Mouse (Mus musculus) brown adipose tissue, adult 24 weeks (tissue): ENCODE results near the gene Rnf208. TPM values are rescaled to one million over a fixed set of nuclear protein-coding genes. Genes with fewer than 3 reads are reported as not detected.

Experiments
- H3K27ac ChIP-seq: fragments of 200-500 bp; replicated peaks from 2 replicates; pipeline ENCODE4 v1.5.1; 2012; ENCODE audit warnings: low read depth, mild to moderate bottlenecking, low read length
- H3K4me1 ChIP-seq: fragments of 200-500 bp; 2 replicates; pipeline ENCODE4 v1.6.1; 2012; ENCODE audit warnings: low read length, mixed read lengths; ENCODE audit not compliant: control insufficient read depth, insufficient read depth, insufficient read length
- H3K4me3 ChIP-seq: fragments of 200-500 bp; 2 replicates; pipeline ENCODE4 v1.5.1; 2012; ENCODE audit warnings: low read depth, mild to moderate bottlenecking, low read length, moderate library complexity; ENCODE audit not compliant: insufficient read depth
- polyA plus RNA-seq: library from polyadenylated mRNA; stranded (reverse); fragments of >200 nt; gene quantifications from 2 replicates; pipeline ENCODE4 v1.2.4, GENCODE M21; 2012; ENCODE audit not compliant: missing spikeins, insufficient read depth, insufficient read length

Rnf208 gene
- not detected in 2 replicates for polyA plus RNA-seq

GRCm38 (mm10) chr2:25242101-25242506 lies at the start of gene Rnf208, which contains the start of gene Cysrt1:
Rnf208 (plus strand) TSS chr2:25242255.
Cysrt1 (minus strand) TSS chr2:25242452.
- H3K27ac ChIP-seq, result no peak within 1 kb of the TSS
- peak within 1 kb of the TSS; percentile 57 for H3K4me3 ChIP-seq
- H3K4me1 ChIP-seq, result peaks cover 3% of the 10 kb centered on the region; the same call in 1 of the 2 replicates

GRCm38 (mm10) chr2:25193330-25193770 lies 48.7 kb upstream of the Rnf208 start:
- Histone ChIP-seq H3K4me3 (peak overlapping the region; percentile 0; the same call in 1 of the 2 replicates), H3K27ac (peak overlapping the region; percentile 70)

GRCm38 (mm10) chr2:25194006-25194405 lies 48.0 kb upstream of the Rnf208 start:
- Histone ChIP-seq H3K4me3 (0 out of 2 replicates have a peak overlapping the region, but pooled peaks have one; percentile 0), H3K27ac (peak overlapping the region; percentile 70)

More at GRCm38 (mm10) chr2:25193330-25193770, 48.7 kb upstream of the Rnf208 start:
- H3K4me1 ChIP-seq, result peaks cover 21% of the 10 kb centered on the region

GRCm38 (mm10) chr2:25194486-25195171 lies 47.4 kb upstream of the Rnf208 start:
- Histone ChIP-seq H3K4me3 (peak overlapping the region; percentile 63), H3K4me1 (peaks cover 22% of the 10 kb centered on the region), H3K27ac (peak overlapping the region; percentile 70; the same call in 1 of the 2 replicates)

More at GRCm38 (mm10) chr2:25194006-25194405, 48.0 kb upstream of the Rnf208 start:
- peaks cover 22% of the 10 kb centered on the region for H3K4me1 ChIP-seq

- H3K27ac ChIP-seq, result peak overlapping the region; percentile 84
- peaks cover 22% of the 10 kb centered on the region for H3K4me1 ChIP-seq
These were observed 46.6 kb upstream of the Rnf208 start for GRCm38 (mm10) chr2:25195211-25196156.

GRCm38 (mm10) chr2:25196172-25196954 lies 45.7 kb upstream of the Rnf208 start, which contains the start of gene Tor4a:
Tor4a (minus strand) TSS chr2:25196886.
- Histone ChIP-seq H3K4me1 (peaks cover 22% of the 10 kb centered on the region), H3K27ac (peak within 1 kb of the TSS; percentile 85), H3K4me3 (peak within 1 kb of the TSS; percentile 63)

More at GRCm38 (mm10) chr2:25195211-25196156, 46.6 kb upstream of the Rnf208 start:
- H3K4me3 ChIP-seq, result peak overlapping the region; percentile 63

- Histone ChIP-seq H3K4me1 (peaks cover 22% of the 10 kb centered on the region), H3K27ac (peak overlapping the region; percentile 85), H3K4me3 (peak overlapping the region; percentile 10)
These were observed 44.9 kb upstream of the Rnf208 start for GRCm38 (mm10) chr2:25197191-25197590.

- Histone ChIP-seq H3K4me1 (peaks cover 22% of the 10 kb centered on the region), H3K27ac (peak overlapping the region; percentile 85), H3K4me3 (no peak overlapping the region)
These were observed 44.1 kb upstream of the Rnf208 start for GRCm38 (mm10) chr2:25197946-25198345.

- Histone ChIP-seq H3K4me3 (no peak overlapping the region), H3K27ac (no peak overlapping the region), H3K4me1 (peaks cover 15% of the 10 kb centered on the region)
These were observed 41.4 kb upstream of the Rnf208 start for GRCm38 (mm10) chr2:25200631-25201030.

GRCm38 (mm10) chr2:25203631-25204214 lies 38.3 kb upstream of the Rnf208 start:
- Histone ChIP-seq H3K27ac (no peak overlapping the region), H3K4me3 (no peak overlapping the region), H3K4me1 (no peaks in the 10 kb centered on the region)

- peaks cover 10% of the 10 kb centered on the region for H3K4me1 ChIP-seq
- no peak overlapping the region for H3K4me3 ChIP-seq
- H3K27ac ChIP-seq, result no peak overlapping the region
These were observed 34.5 kb upstream of the Rnf208 start for GRCm38 (mm10) chr2:25207593-25207992.

GRCm38 (mm10) chr2:25210686-25211085 lies 31.4 kb upstream of the Rnf208 start:
- Histone ChIP-seq H3K27ac (peak overlapping the region; percentile 83), H3K4me1 (peaks cover 10% of the 10 kb centered on the region), H3K4me3 (peak overlapping the region; percentile 75)

GRCm38 (mm10) chr2:25211121-25211670 lies 30.9 kb upstream of the Rnf208 start, which contains the start of gene Nelfb:
Nelfb (minus strand) TSS chr2:25211489.
- H3K4me1 ChIP-seq, result peaks cover 10% of the 10 kb centered on the region
- H3K4me3 ChIP-seq, result peak within 1 kb of the TSS; percentile 75
- H3K27ac ChIP-seq, result peak within 1 kb of the TSS; percentile 83
